In genomic region chr12:86014621-86015020, GRCm38 (mm10) we compare ENCODE assay signal across 29 mouse cellular contexts.
DNase-seq lines count a peak whose midpoint lies in the region; ATAC-seq and TF ChIP-seq lines count a peak whose summit lies in the region.
"Had no signal": no experiment of that assay in that cellular context is flagged by ENCODE, and none has a peak within 500 bp of the region (broad histone marks: within the 10 kb centered on the region; RNA-seq: fewer than 3 reads in every experiment).

No protein-coding gene starts in this region.

- TF ChIP-seq POLR2A in myocyte (IDR thresholded peaks at IDR 0.05; ENCODE audit: insufficient read length, low read depth), result no peak

- no peak for DNase-seq in embryonic facial prominence, embryonic 10.5 days (ENCODE audit: low spot score)
- peak; percentile 30 for DNase-seq in adipocyte (ENCODE audit: low spot score)
- DNase-seq in natural killer cell, adult 2 months (ENCODE audit: low spot score in 2 of 2), result no peak
- DNase-seq in ovary, adult 18-20 months (ENCODE audit: low spot score), result no peak
- DNase-seq: adrenal gland, adult 2 months; adrenal gland, postnatal 14 days; cerebellum, adult 11 months; cerebellum, adult 2 months; cerebellum, postnatal 10 days; cerebellum, postnatal 36 days; forebrain, postnatal 0 days; gastrocnemius, adult 2 months; gastrocnemius, postnatal 14 days; heart, adult 18-20 months; heart, postnatal 10 days; heart, postnatal 36 days; kidney, adult 11 months had no signal

- no peaks in the 10 kb centered on the region for H3K9me3 ChIP-seq in embryonic facial prominence, embryonic 13.5 days
- H3K9me3 ChIP-seq in embryonic facial prominence, embryonic 10.5 days, result no peaks in the 10 kb centered on the region
- H3K9me3 ChIP-seq: embryonic facial prominence, embryonic 12.5 days; heart, embryonic 12.5 days; heart, embryonic 15.5 days; hindbrain, embryonic 10.5 days; hindbrain, embryonic 13.5 days; intestine, embryonic 15.5 days had no signal

- ATAC-seq in embryonic facial prominence, embryonic 13.5 days (ENCODE audit: insufficient number of reproducible peaks, insufficient read depth, low FRiP score, low TSS enrichment, low read depth), result no peak
- ATAC-seq: CD4-positive, CD25-positive, alpha-beta regulatory T cell, adult 4 months; forebrain, embryonic 14.5 days; forebrain, postnatal 0 days; hindbrain, embryonic 16.5 days; intestine, embryonic 15.5 days had no signal

- H3K27ac ChIP-seq in embryonic facial prominence, embryonic 13.5 days, result peak overlapping the region; percentile 71; the same call in 1 of the 2 replicates
- H3K27ac ChIP-seq in embryonic facial prominence, embryonic 10.5 days (replicated peaks), result no peak overlapping the region
- H3K27ac ChIP-seq: gastrocnemius, adult 2 months; heart, embryonic 15.5 days; hindbrain, embryonic 10.5 days; hindbrain, embryonic 13.5 days; intestine, embryonic 15.5 days had no signal

- no peaks in the 10 kb centered on the region for H3K36me3 ChIP-seq in embryonic facial prominence, embryonic 13.5 days
- peaks cover 3% of the 10 kb centered on the region; the same call in 1 of the 2 replicates for H3K36me3 ChIP-seq in embryonic facial prominence, embryonic 10.5 days (replicated peaks)
- H3K36me3 ChIP-seq in myocyte (ENCODE audit: control insufficient read depth, insufficient read depth), result no peaks in the 10 kb centered on the region
- H3K36me3 ChIP-seq: embryonic facial prominence, embryonic 12.5 days; heart, embryonic 15.5 days; intestine, embryonic 15.5 days had no signal

- H3K9ac ChIP-seq in embryonic facial prominence, embryonic 13.5 days, result no peak overlapping the region
- H3K9ac ChIP-seq: embryonic facial prominence, embryonic 12.5 days; forebrain, postnatal 0 days; heart, embryonic 12.5 days; heart, embryonic 15.5 days; hindbrain, embryonic 13.5 days; intestine, embryonic 15.5 days had no signal

- WGBS in embryonic facial prominence, embryonic 13.5 days, result 71% methylated on average over 3 of the region's 3 CpGs
- WGBS in embryonic facial prominence, embryonic 10.5 days, result 78% methylated on average over 3 of the region's 3 CpGs

- H3K4me2 ChIP-seq in embryonic facial prominence, embryonic 13.5 days, result no peak overlapping the region
- H3K4me2 ChIP-seq in myocyte (ENCODE audit: low read depth), result peak overlapping the region; percentile 26
- H3K4me2 ChIP-seq: embryonic facial prominence, embryonic 12.5 days; heart, embryonic 12.5 days; heart, embryonic 15.5 days; hindbrain, embryonic 13.5 days; intestine, embryonic 15.5 days had no signal

- no peaks in the 10 kb centered on the region for H3K27me3 ChIP-seq in embryonic facial prominence, embryonic 13.5 days
- no peaks in the 10 kb centered on the region for H3K27me3 ChIP-seq in embryonic facial prominence, embryonic 10.5 days (replicated peaks; ENCODE audit: low read depth, poor library complexity, severe bottlenecking)
- H3K27me3 ChIP-seq in myocyte (ENCODE audit: control insufficient read depth, insufficient read depth, insufficient read length), result no peaks in the 10 kb centered on the region
- H3K27me3 ChIP-seq: embryonic facial prominence, embryonic 12.5 days; heart, embryonic 12.5 days; heart, embryonic 15.5 days; hindbrain, embryonic 13.5 days; intestine, embryonic 15.5 days; Patski had no signal

- H3K79me2 ChIP-seq in myocyte (ENCODE audit: control insufficient read depth, insufficient read depth), result no peaks in the 10 kb centered on the region

- H3ac ChIP-seq in myocyte (ENCODE audit: control insufficient read depth, insufficient read length), result no peak overlapping the region

- H3K4me3 ChIP-seq in embryonic facial prominence, embryonic 13.5 days, result no peak overlapping the region
- no peak overlapping the region for H3K4me3 ChIP-seq in embryonic facial prominence, embryonic 10.5 days
- H3K4me3 ChIP-seq in myocyte, result no peak overlapping the region
- H3K4me3 ChIP-seq: embryonic facial prominence, embryonic 12.5 days; gastrocnemius, adult 2 months; heart, embryonic 12.5 days; heart, embryonic 15.5 days; hindbrain, embryonic 10.5 days; hindbrain, embryonic 13.5 days; intestine, embryonic 15.5 days had no signal

- peaks cover 53% of the 10 kb centered on the region for H3K4me1 ChIP-seq in embryonic facial prominence, embryonic 13.5 days
- no peaks in the 10 kb centered on the region for H3K4me1 ChIP-seq in embryonic facial prominence, embryonic 10.5 days
- H3K4me1 ChIP-seq: heart, embryonic 12.5 days; heart, embryonic 15.5 days; hindbrain, embryonic 13.5 days; intestine, embryonic 15.5 days had no signal

TF ChIP-seq in myocyte, 11 proteins besides CTCF, POLR2A, EP300 and RAD21:
- TF ChIP-seq E2F4 (IDR thresholded peaks at IDR 0.05; ENCODE audit: insufficient read depth), result no peak
- no peak for TF ChIP-seq MAX (IDR thresholded peaks at IDR 0.05; ENCODE audit: low read depth)
- TF ChIP-seq TCF3 (IDR thresholded peaks at IDR 0.05; ENCODE audit: insufficient read length, low read depth), result no peak
- no peak for TF ChIP-seq USF1 (IDR thresholded peaks at IDR 0.05; ENCODE audit: low read depth)
- no peak for TF ChIP-seq SRF (IDR thresholded peaks at IDR 0.05; ENCODE audit: control insufficient read depth, insufficient read length, low read depth)
- no peak for TF ChIP-seq POLR2AphosphoS2 (IDR thresholded peaks at IDR 0.05; ENCODE audit: insufficient read length, low read depth)
- TF ChIP-seq TCF12 (IDR thresholded peaks at IDR 0.05; ENCODE audit: insufficient read depth, poor library complexity, severe bottlenecking), result no peak
- no peak for TF ChIP-seq MYOD1 (IDR thresholded peaks at IDR 0.05; ENCODE audit: control insufficient read depth in 1 of 3, insufficient read length in 2 of 3, low read depth in 2 of 3)
- TF ChIP-seq REST (IDR thresholded peaks at IDR 0.05; ENCODE audit: insufficient read depth, insufficient read length), result no peak
- no peak for TF ChIP-seq CEBPB (IDR thresholded peaks at IDR 0.05; ENCODE audit: insufficient read depth, poor library complexity, severe bottlenecking)
- no peak for TF ChIP-seq MYOG (IDR thresholded peaks at IDR 0.05; ENCODE audit: control insufficient read depth in 1 of 3, insufficient read depth in 1 of 3, insufficient read length in 2 of 3, low read depth in 2 of 3)
